In the genomic region with DNA sequence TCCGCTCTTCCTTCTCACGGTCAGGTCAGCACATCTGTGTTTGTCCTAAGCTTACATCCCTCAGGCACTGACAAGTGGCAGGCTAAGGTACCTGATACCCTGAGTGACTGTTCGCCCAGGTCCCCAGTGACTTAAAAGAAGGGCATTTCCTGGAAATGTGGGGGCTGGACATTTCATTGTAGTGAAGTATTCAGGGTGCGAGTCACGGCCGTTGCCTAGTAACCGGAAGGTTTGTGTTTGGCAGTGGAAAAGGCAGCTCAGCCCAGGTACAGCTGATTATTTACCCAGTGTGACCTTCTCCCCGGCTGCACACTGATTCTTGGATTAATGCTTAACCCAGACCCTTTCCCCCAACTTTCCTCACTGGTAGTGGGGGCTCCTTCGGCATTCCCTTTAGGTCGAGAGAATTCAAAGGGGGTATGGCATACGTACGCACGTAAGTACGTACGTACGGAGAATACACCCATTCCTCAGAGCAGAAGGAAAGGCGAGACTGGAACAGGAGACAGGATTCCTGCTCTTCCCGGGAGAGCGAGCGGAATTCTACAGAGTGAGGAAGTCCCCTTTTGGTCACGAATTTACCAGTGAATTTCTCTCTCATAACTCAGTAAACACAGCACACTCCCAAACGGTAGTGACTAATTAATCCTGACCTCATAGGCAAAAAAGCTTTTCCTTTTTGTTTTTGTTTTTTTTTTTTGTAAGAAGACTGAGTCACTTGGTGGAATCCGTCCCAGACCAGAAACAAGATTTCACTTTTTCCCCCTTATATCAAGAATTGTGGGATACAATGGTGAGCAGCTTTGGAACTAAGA, we compare ENCODE assay signal across 8 mouse cellular contexts.
DNase-seq lines count a peak whose midpoint lies in the region; ATAC-seq lines count a peak whose summit lies in the region.

No protein-coding gene starts in this region.

- H3K4me3 ChIP-seq in heart, embryonic 14.5 days (ENCODE audit: control insufficient read depth in 1 of 2, insufficient read depth in 1 of 2, low read depth in 1 of 2, low read length in 2 of 2) = no peak overlapping the region
- no peak overlapping the region for H3K4me3 ChIP-seq in midbrain, embryonic 15.5 days

- H3K9ac ChIP-seq in heart, embryonic 14.5 days (ENCODE audit: low read length) = no peak overlapping the region
- no peak overlapping the region for H3K9ac ChIP-seq in midbrain, embryonic 15.5 days

- peak overlapping the region; percentile 51 for H3K4me2 ChIP-seq in heart, embryonic 14.5 days (ENCODE audit: low read length)
- no peak overlapping the region for H3K4me2 ChIP-seq in midbrain, embryonic 15.5 days

- H3K36me3 ChIP-seq in heart, embryonic 14.5 days (ENCODE audit: control insufficient read depth, insufficient read depth, low read length) = no peaks in the 10 kb centered on the region
- H3K36me3 ChIP-seq in midbrain, embryonic 15.5 days (replicated peaks) = no peaks in the 10 kb centered on the region

- peaks cover 9 to 11% of the 10 kb centered on the region in 2 experiments for H3K4me1 ChIP-seq in heart, embryonic 14.5 days (ENCODE audit: control insufficient read depth in 2 of 2, insufficient read depth in 2 of 2, low read length in 2 of 2)
- H3K4me1 ChIP-seq in midbrain, embryonic 15.5 days = peaks cover 7% of the 10 kb centered on the region; the same call in 1 of the 2 replicates

- ATAC-seq in heart, embryonic 14.5 days (ENCODE audit: insufficient number of reproducible peaks, insufficient read depth, low FRiP score, low read depth) = no peak
- ATAC-seq in midbrain, embryonic 15.5 days (replicated peaks) = peak; percentile 77
- no peak for ATAC-seq in cerebellum, adult (ENCODE audit: insufficient number of reproducible peaks, low FRiP score, low TSS enrichment)

- DNase-seq in urinary bladder, adult 18-20 months (ENCODE audit: low spot score in 2 of 2) = peak; percentile 21 to 29
- no peak for DNase-seq in urinary bladder, adult 2 months (ENCODE audit: low spot score)
- peak; percentile 80 for DNase-seq in kidney, postnatal 10 days
- DNase-seq in gastrocnemius, postnatal 10 days = no peak
- DNase-seq in thymus, postnatal 10 days (ENCODE audit: low spot score in 2 of 2) = no peak

- no peaks in the 10 kb centered on the region for H3K27me3 ChIP-seq in heart, embryonic 14.5 days (ENCODE audit: control insufficient read depth, insufficient read depth, low read length)
- no peaks in the 10 kb centered on the region for H3K27me3 ChIP-seq in midbrain, embryonic 15.5 days (replicated peaks)

- 56% methylated on average over 23 of the region's 23 CpGs for WGBS in heart, embryonic 14.5 days
- WGBS in midbrain, embryonic 15.5 days = 74% methylated on average over 23 of the region's 23 CpGs

- no peak overlapping the region for H3K27ac ChIP-seq in heart, embryonic 14.5 days (replicated peaks in 1 of 2; ENCODE audit: control insufficient read depth in 1 of 2, insufficient read depth in 1 of 2, low read depth in 2 of 2, low read length in 2 of 2)
- no peak overlapping the region for H3K27ac ChIP-seq in midbrain, embryonic 15.5 days

- no peaks in the 10 kb centered on the region for H3K9me3 ChIP-seq in heart, embryonic 14.5 days (ENCODE audit: control insufficient read depth, low read length)
- H3K9me3 ChIP-seq in midbrain, embryonic 15.5 days = no peaks in the 10 kb centered on the region

Comparison
In these comparisons a context has a peak if more than half of its experiments do, and no peak if none do; other contexts are left out.
1. DNase-seq: peak in urinary bladder, adult 18-20 months (2 of 2) and kidney, postnatal 10 days (single experiment); none in urinary bladder, adult 2 months (single experiment), gastrocnemius, postnatal 10 days (single experiment) and thymus, postnatal 10 days (0 of 2).